17 mouse cellular contexts compared by ENCODE assay signal in genomic region chr12:84577768-84578439, GRCm38 (mm10). TPM values are rescaled to one million over a fixed set of nuclear protein-coding genes. Genes with fewer than 3 reads are reported as not detected.
DNase-seq lines count a peak whose midpoint lies in the region; ATAC-seq and TF ChIP-seq lines count a peak whose summit lies in the region.
"Had no signal": no experiment of that assay in that cellular context is flagged by ENCODE, and none has a peak within 500 bp of the region (broad histone marks: within the 10 kb centered on the region; RNA-seq: fewer than 3 reads in every experiment).

No protein-coding gene starts in this region.

- peaks cover 23% of the 10 kb centered on the region for H3K27me3 ChIP-seq in hindbrain, postnatal 0 days (ENCODE audit: insufficient read depth, low read length)
- H3K27me3 ChIP-seq in hindbrain, embryonic 10.5 days (ENCODE audit: insufficient read depth, poor library complexity, severe bottlenecking), result peaks cover 50% of the 10 kb centered on the region

- no peak for ATAC-seq in hindbrain, postnatal 0 days
- no peak for ATAC-seq in granulocyte monocyte progenitor cell, adult 5-6 weeks (replicated peaks; ENCODE audit: poor library complexity, severe bottlenecking)
- ATAC-seq: liver, embryonic 12.5 days had no signal

- H3K4me1 ChIP-seq in hindbrain, postnatal 0 days (ENCODE audit: insufficient read depth, low read length), result no peaks in the 10 kb centered on the region
- H3K4me1 ChIP-seq in hindbrain, embryonic 10.5 days (replicated peaks), result peaks cover 6% of the 10 kb centered on the region
- H3K4me1 ChIP-seq: heart, embryonic 15.5 days; hindbrain, embryonic 15.5 days; kidney, embryonic 15.5 days; liver, embryonic 12.5 days; stomach, embryonic 15.5 days had no signal

- no peak overlapping the region for H3K9ac ChIP-seq in hindbrain, postnatal 0 days (replicated peaks; ENCODE audit: low read length)
- H3K9ac ChIP-seq: heart, embryonic 15.5 days; hindbrain, embryonic 15.5 days; kidney, embryonic 15.5 days; liver, embryonic 12.5 days; stomach, embryonic 15.5 days had no signal

- DNase-seq in hindbrain, postnatal 0 days (ENCODE audit: low spot score), result no peak
- no peak for DNase-seq in hindbrain, embryonic 10.5 days (ENCODE audit: low spot score)
- peak; percentile 24 for DNase-seq in thymus, postnatal 14 days
- DNase-seq in thymus, postnatal 10 days (ENCODE audit: low spot score in 2 of 2), result no peak
- peak; percentile 38 for DNase-seq in brain, embryonic 14.5 days (ENCODE audit: low read depth)
- DNase-seq in gastrocnemius, postnatal 4 days (ENCODE audit: low spot score in 2 of 2), result no peak
- DNase-seq: cerebellum, postnatal 10 days; gastrocnemius, postnatal 36 days; lung, postnatal 36 days had no signal

- no peak overlapping the region for H3K27ac ChIP-seq in hindbrain, postnatal 0 days
- no peak overlapping the region for H3K27ac ChIP-seq in hindbrain, embryonic 10.5 days
- H3K27ac ChIP-seq: heart, embryonic 15.5 days; hindbrain, embryonic 15.5 days; kidney, embryonic 15.5 days; liver, embryonic 12.5 days; stomach, embryonic 15.5 days had no signal

- 77% methylated on average over 11 of the region's 11 CpGs for WGBS in hindbrain, postnatal 0 days
- 77% methylated on average over 11 of the region's 11 CpGs for WGBS in hindbrain, embryonic 10.5 days

- no peak overlapping the region for H3K4me3 ChIP-seq in hindbrain, postnatal 0 days (ENCODE audit: low read length)
- H3K4me3 ChIP-seq in hindbrain, embryonic 10.5 days, result no peak overlapping the region
- H3K4me3 ChIP-seq: heart, embryonic 15.5 days; hindbrain, embryonic 15.5 days; kidney, embryonic 15.5 days; liver, embryonic 12.5 days; stomach, embryonic 15.5 days had no signal

- TF ChIP-seq POLR2A in brain, embryonic 14.5 days (IDR thresholded peaks at IDR 0.05; ENCODE audit: borderline replicate concordance, extremely low read depth, insufficient read depth, insufficient read length, poor library complexity, severe bottlenecking), result no peak

- no peak overlapping the region for H3K4me2 ChIP-seq in hindbrain, postnatal 0 days (ENCODE audit: low read depth, low read length)
- H3K4me2 ChIP-seq: heart, embryonic 15.5 days; hindbrain, embryonic 15.5 days; kidney, embryonic 15.5 days; liver, embryonic 12.5 days; midbrain, embryonic 11.5 days; stomach, embryonic 15.5 days had no signal

- TF ChIP-seq CTCF in hindbrain, postnatal 0 days (IDR thresholded peaks at IDR 0.05; ENCODE audit: low read depth), result peak; percentile 24; the same call in 1 of the 2 replicates
- TF ChIP-seq CTCF in brain, embryonic 14.5 days (IDR thresholded peaks at IDR 0.05; ENCODE audit: borderline replicate concordance, extremely low read depth, insufficient read depth, insufficient read length), result peak; percentile 17; the same call in 1 of the 2 replicates

- H3K36me3 ChIP-seq in hindbrain, postnatal 0 days (ENCODE audit: insufficient read depth, low read length), result no peaks in the 10 kb centered on the region
- no peaks in the 10 kb centered on the region for H3K36me3 ChIP-seq in hindbrain, embryonic 10.5 days
- H3K36me3 ChIP-seq: heart, embryonic 15.5 days; hindbrain, embryonic 15.5 days; kidney, embryonic 15.5 days; liver, embryonic 12.5 days; stomach, embryonic 15.5 days had no signal

- no peaks in the 10 kb centered on the region for H3K9me3 ChIP-seq in hindbrain, postnatal 0 days (ENCODE audit: low read length)
- 0 out of 2 replicates have a peak, but pooled peaks cover 13% of the 10 kb centered on the region for H3K9me3 ChIP-seq in hindbrain, embryonic 10.5 days
- H3K9me3 ChIP-seq: heart, embryonic 15.5 days; hindbrain, embryonic 15.5 days; kidney, embryonic 15.5 days; liver, embryonic 12.5 days; stomach, embryonic 15.5 days had no signal

RNA-seq across cellular contexts. Expression of gene Vsx2, which starts 8.3 kb away (rescaled TPM):
- total RNA-seq in hindbrain, postnatal 0 days (2014; rRNA removed), result 2.5 and 4.0 TPM in 2 replicates
- 1.8 and 2.4 TPM in 2 replicates for polyA plus RNA-seq in hindbrain, postnatal 0 days (2015; fragmentation: Nextera tagmentation; extraction: Ambion mirVana)
- 2.7 and 3.4 TPM in 2 replicates for polyA plus RNA-seq in hindbrain, embryonic 10.5 days (2016; fragmentation: Nextera tagmentation; extraction: Ambion mirVana)
- polyA plus RNA-seq in brain, embryonic 14.5 days (2012; rRNA removed), result 2.5 and 5.8 TPM in 2 replicates
- total RNA-seq in gastrocnemius, postnatal 4 days (2021), result not detected
- not detected in 2 replicates for total RNA-seq in granulocyte monocyte progenitor cell, adult 5-6 weeks (2014; fragmentation: Nextera tagmentation)
- total RNA-seq in granulocyte monocyte progenitor cell, adult 5-6 weeks (2017), result not detected in 2 replicates
- total RNA-seq: adrenal gland, postnatal 10 days; gastrocnemius, postnatal 36 days had no signal
- polyA plus RNA-seq: heart, embryonic 15.5 days; kidney, embryonic 15.5 days; liver, embryonic 12.5 days; stomach, embryonic 15.5 days had no signal

RNA-seq across cellular contexts. Expression of gene Abcd4, which starts 39.3 kb away (rescaled TPM):
- total RNA-seq in hindbrain, postnatal 0 days (2014; rRNA removed), result 7.5 and 12.3 TPM in 2 replicates
- polyA plus RNA-seq in hindbrain, postnatal 0 days (2015; fragmentation: Nextera tagmentation; extraction: Ambion mirVana), result 9.2 and 10.9 TPM in 2 replicates
- 12.0 and 14.1 TPM in 2 replicates for polyA plus RNA-seq in hindbrain, embryonic 10.5 days (2016; fragmentation: Nextera tagmentation; extraction: Ambion mirVana)
- polyA plus RNA-seq in brain, embryonic 14.5 days (2012; rRNA removed), result 25.1 and 34.0 TPM in 2 replicates
- total RNA-seq in gastrocnemius, postnatal 4 days (2021), result 1 to 10 TPM; 7.5 to 8.4 TPM
- 6.9 and 12.3 TPM in 2 replicates for total RNA-seq in granulocyte monocyte progenitor cell, adult 5-6 weeks (2014; fragmentation: Nextera tagmentation)
- total RNA-seq in granulocyte monocyte progenitor cell, adult 5-6 weeks (2017), result 2.9 and 3.6 TPM in 2 replicates

Comparison
In these comparisons a context has a peak if more than half of its experiments do, and no peak if none do; other contexts are left out.
1. DNase-seq: peak in thymus, postnatal 14 days (single experiment) and brain, embryonic 14.5 days (single experiment); none in hindbrain, postnatal 0 days (single experiment), hindbrain, embryonic 10.5 days (single experiment), thymus, postnatal 10 days (0 of 2) and gastrocnemius, postnatal 4 days (0 of 2).